Mouse (Mus musculus) left cerebral cortex, postnatal 10 days (tissue): ENCODE data around the gene Trip12. TPM values are rescaled to one million over a fixed set of nuclear protein-coding genes. Genes with fewer than 3 reads are reported as not detected.

Source experiments
- DNase-seq, 2 experiments: peaks; one replicate each; pipeline ENCODE4 v3.0.0; 2021 to 2022; ENCODE audit warnings: low spot score in 2 of 2, mixed read lengths in 1 of 2; ENCODE audit errors: extremely low spot score in 1 of 2
- intact Hi-C: fragments of 180-260 bp; cut with DNase I; formaldehyde crosslinking; loops from one replicate; pipeline ENCODE4 v1.15.1; 2025
- total RNA-seq, 2 experiments: library from RNA; stranded (reverse); gene quantifications; 2 replicates each; pipeline ENCODE4 v1.2.3; 2021

The Trip12 gene
- total RNA-seq, 2 experiments from 2014 or later: 181 to 201 TPM

- intact Hi-C loops: no loop called here
- DNase-seq: no peak
Observed at GRCm38 (mm10) chr1:84837523-84838145, 2.7 kb downstream of the Trip12 start.

- DNase-seq: no peak
- intact Hi-C loops: no loop called here
Observed at GRCm38 (mm10) chr1:84825091-84825490, 15.2 kb downstream of the Trip12 start.

DNA sequence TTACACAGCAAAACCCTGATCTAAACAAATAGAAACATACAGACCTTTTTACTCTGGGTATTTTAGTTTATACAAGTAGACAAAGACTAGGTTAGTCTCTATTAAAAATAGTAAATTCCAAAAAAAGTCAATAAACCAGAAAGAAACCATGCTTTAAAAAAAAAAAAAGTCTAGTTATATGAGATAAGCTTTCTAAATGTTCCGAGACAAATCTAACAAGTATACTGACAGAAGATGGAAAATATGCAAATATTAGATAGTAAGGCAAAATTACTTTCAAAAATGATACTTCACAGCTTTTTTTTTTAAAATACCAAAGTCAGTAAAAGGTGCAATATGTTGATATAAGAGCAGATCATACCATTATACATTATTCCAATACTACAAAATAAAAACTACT lies 22.7 kb downstream of the Trip12 start:
- intact Hi-C loops: no loop called here
- DNase-seq: no peak

DNA sequence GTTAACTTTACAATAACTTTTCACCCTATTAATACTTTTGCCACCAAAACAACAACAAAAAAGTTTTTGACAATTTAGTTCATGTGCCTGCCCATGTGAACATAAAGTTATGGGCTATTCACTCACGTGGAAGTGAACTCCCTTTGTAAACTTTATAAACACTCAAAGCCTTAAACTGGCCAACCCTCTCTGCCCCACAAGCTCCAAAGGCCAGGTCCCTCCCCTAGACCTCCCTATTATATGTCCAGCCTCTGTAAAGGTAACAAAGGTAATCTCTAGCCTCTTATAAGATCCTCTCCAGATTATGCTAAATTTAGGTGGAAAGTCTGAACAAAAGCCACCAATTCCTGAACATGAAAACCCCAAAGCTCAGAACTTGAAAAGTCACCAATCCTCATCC lies 36.5 kb downstream of the Trip12 start:
- no peak for DNase-seq
- intact Hi-C loops: no loop called here

DNA sequence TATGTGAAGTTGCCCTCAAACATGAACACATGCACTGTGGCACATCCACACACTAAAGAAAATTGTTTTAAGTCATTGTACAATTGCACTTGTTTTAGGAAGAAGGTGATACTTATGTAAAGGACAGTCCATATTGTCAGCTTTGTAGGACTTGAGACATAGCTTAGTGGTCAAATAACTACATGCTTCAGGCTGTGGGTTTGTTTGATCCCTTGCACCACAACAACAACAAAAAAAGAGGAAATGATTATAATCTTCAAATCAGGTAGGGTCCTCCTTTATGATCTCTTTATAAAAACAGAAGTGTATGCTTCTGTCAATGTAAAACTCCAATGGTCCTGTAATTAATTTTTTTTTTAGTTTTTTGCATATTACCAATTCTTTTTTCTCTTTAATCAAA lies 41.1 kb downstream of the Trip12 start:
- intact Hi-C loops: no loop called here

GRCm38 (mm10) chr1:84795335-84795734 lies 45.0 kb downstream of the Trip12 start:
- DNase-seq: no peak
- intact Hi-C loops: no loop called here

More for the DNA sequence above, 41.1 kb downstream of the Trip12 start:
- DNase-seq: no peak

GRCm38 (mm10) chr1:84791393-84791792 lies 48.9 kb downstream of the Trip12 start:
- DNase-seq: no peak
- intact Hi-C loops: no loop called here

- DNase-seq: no peak
- intact Hi-C loops: no loop called here
Observed at GRCm38 (mm10) chr1:84780630-84781029, 59.7 kb downstream of the Trip12 start.

GRCm38 (mm10) chr1:84777455-84777854 lies 62.9 kb downstream of the Trip12 start:
- intact Hi-C loops: loop anchor here (5.0 kb wide), 1 partner anchor 35 kb away; no protein-coding TSS in a partner anchor
- DNase-seq: no peak

DNA sequence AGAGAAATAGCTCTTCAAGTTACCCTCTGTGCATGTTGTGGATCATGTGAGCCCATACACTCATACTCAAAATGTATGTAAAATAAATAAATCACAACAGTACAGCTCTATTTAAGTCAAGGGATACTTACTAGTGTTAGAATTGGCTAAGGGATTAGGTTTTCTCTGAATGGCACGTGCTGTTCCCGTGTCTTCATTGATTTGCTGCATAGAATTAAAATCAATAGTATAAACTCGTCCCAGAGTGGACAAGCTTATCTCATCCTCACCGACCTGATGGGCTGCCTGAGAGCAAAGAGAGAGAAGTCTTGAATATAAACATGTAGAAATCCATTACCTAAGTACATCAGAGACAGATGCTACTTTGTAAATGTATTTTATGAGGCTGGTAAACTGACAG lies 81.5 kb downstream of the Trip12 start:
- DNase-seq: no peak
- intact Hi-C loops: no loop called here

GRCm38 (mm10) chr1:84742156-84742555 lies 98.2 kb downstream of the Trip12 start:
- intact Hi-C loops: loop anchor here (5.0 kb wide), 1 partner anchor 35 kb away; no protein-coding TSS in a partner anchor

DNA sequence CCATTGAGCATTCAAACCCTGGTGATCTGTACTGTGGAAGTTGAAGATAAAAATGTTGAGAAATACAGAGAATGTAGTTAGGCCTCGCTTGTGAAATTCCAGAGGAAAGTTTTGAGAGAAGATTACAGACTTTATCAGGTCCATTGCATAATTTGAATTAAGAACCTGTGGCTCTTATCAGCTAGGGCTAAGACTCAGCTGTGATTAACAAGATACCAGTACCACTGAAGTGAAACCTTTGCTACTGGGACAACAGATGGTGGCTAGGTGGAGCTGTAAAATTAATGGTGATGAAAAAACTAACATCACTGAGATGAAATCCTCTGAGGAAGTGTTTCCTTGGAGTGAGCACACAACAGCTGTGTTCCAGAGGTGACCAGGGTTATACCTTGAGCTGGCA lies 100.2 kb downstream of the Trip12 start:
- intact Hi-C loops: loop anchor here (5.0 kb wide), 1 partner anchor 37 kb away; no protein-coding TSS in a partner anchor
- DNase-seq: no peak

More at GRCm38 (mm10) chr1:84742156-84742555, 98.2 kb downstream of the Trip12 start:
- DNase-seq: no peak

DNA sequence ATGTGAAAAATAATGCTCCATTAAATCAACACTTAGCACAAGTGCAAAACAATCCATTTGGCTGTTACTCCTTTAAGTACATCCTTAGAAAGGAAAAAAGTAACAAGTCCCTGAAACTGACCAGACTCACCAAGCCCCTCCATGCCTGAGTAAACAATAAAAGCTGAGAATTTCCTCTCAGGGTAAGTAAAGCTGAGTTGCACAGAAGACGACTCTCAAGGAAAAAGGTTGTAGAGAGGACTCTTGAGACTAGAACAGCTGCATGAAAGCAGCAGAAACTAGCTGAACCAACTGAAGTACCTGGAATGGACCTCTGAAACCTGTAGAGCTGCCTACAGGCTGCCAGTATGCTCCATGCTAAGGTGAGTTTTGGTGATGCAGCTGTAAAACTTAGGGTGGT lies 103.2 kb downstream of the Trip12 start:
- DNase-seq: no peak

GRCm38 (mm10) chr1:84733799-84734198 lies 106.5 kb downstream of the Trip12 start:
- intact Hi-C loops: loop anchor here (5.0 kb wide), 1 partner anchor 189 kb away; no protein-coding TSS in a partner anchor
- no peak for DNase-seq

More for the DNA sequence above, 103.2 kb downstream of the Trip12 start:
- intact Hi-C loops: no loop called here

DNA sequence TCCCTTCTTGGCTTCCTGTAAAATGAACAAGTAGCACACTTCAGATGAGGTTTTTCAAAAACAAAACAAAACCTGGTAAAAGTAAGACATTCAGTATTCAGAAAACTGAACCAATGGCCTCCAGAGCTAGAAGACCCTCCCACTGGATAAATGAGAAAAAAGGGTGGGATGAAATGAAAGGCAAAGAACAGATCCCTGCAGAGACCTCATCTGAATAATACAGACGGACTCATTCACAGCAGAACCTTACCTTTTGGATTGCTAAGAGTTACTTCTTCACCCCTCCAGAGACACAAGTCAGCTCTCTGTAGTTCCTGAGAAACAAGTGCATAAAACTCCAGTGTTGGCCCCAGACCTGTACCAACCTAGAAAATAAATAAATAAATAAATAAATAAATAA lies 108.6 kb downstream of the Trip12 start:
- intact Hi-C loops: loop anchor here (5.0 kb wide), 1 partner anchor 191 kb away; no protein-coding TSS in a partner anchor
- no peak for DNase-seq

GRCm38 (mm10) chr1:84722841-84723240 lies 117.5 kb downstream of the Trip12 start:
- no peak for DNase-seq
- intact Hi-C loops: no loop called here

DNA sequence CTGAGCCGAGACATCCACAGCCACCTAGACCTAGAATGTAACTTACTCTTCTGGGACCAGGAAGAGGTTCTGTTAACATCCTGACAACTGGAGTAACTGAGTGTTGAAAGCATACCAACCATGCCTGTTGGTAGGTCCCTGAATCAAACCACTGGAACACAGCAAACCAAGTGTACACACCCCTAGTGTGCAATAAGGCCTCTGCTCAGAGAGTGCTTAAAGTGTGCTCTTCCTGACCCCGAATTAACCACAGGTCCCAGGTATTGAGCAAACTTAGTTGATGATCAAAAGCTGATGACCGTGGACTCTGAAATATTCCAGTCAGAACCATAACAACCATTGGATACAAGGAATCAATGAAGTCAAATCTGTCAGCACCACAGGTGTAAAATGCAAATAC lies 117.9 kb downstream of the Trip12 start:
- DNase-seq: no peak
- intact Hi-C loops: no loop called here

GRCm38 (mm10) chr1:84721942-84722341 lies 118.4 kb downstream of the Trip12 start:
- DNase-seq: no peak
- intact Hi-C loops: no loop called here

DNA sequence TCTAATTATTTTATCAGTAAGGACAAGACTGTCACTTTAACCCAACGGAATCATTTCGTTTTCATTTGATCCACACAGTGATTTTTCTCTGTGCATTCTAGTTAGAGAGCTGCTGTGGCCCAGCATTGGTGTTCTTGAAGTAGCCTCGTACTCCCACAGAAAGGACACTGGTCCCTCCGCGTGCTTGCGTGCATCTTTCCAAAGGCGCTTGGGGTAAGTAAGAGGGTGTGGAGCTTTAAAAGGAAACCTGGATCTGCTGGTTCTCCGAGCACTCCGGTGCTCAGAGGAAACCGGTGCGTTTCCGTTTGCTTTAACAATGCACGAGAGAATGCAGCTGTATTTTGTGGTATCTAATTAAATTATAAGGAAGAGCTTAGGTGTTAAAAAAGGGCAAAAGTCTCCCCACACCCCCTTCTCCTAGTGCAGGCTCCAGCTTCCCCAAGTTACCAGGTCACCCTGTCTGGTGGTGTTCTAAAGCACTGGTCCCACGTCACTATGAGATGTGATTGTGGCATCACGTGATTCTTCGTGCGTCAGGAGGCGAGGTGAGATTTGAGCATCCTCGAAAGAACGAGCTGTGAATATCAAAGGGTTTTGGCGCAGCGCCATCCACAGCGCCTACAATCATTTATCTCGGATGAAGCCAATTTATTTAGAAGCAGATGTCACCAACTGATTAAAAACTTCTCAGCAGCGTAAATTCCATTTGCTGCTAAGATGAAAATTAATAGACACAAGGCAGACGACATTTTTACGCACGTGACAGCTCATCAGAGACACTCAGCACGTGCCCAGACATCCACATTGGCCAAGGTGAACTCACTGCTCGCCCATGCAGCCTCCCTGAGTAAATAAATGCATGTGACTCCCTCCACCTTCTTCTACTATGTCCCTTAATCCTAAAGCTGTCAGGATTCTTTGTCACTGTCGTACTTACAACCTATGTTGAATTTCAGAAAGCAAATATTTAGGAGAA lies 130.2 kb downstream of the Trip12 start:
- intact Hi-C loops: no loop called here
- peak; percentile 79 for DNase-seq

DNA sequence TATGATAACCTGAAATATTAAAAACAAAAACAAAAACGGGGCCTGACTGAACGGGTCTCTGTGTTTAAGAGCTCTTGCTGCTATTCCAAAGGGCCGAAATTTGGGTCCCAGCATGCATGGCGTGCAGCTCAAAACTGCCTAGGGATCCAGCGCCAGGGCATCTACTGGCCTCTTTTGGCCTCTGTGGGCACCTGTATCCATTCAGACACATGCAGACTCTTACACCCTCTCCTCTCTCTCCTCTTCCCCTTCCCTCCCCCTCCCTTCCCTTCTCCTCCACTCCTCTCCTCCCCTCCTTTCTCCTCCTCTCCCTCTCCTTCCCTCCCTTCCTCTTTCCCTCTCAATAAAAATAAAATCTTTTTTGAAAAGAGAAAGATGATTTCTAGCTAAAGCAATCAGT lies 130.9 kb downstream of the Trip12 start:
- intact Hi-C loops: no loop called here
- DNase-seq: no peak
